Mouse (Mus musculus): ENCODE data around the gene Stat2.
"Not testable (repeated sequence)": the region's sequence is repeated elsewhere in the genome, so short reads cannot be mapped to it uniquely, and the experiment has no call there.

Gene Stat2

DNA sequence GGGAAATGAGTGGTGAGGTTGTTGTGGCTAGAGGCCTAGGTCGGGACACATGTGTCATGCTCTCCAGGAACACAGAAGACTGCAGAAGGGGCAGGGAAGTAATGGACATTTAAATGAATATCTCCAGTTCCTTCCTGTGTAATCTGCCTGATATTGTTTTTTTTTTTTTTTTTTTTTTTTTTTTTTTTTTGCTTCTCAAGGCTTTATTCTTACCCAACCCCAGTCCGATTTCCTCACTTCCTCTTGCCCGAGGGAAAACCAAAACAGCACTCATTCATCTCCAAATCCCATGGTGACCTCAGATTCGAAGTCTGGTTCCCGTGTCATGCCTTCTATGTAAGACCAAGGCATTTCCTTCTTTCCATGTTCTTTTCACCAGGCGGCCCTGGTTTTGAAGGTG lies 27.9 kb downstream of the Stat2 start:
- DNase-seq (ENCODE audit: low spot score in 2 of 2) = no peak

DNA sequence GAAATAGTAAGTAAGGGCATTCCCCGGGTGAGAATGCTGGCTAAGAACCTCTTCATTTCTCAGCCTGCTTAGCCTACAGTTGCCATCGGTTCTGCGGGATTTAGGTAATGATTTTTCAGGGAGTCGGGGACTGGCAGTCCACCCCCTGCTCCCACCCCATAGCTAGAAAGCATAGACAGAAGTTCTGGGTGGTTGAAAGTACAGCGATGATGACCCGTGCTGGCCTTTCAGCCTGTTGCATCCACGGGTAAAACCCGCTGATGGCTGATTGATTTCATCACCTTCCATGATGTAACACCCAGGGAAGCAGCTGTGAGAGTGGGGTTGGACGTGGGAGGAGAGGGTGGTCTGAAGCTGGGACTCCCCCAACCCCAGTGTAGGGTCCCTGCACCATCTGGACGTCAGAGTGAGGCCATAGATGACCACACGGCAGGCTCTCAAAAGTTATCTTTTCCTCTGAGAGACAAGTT lies 28.4 kb downstream of the Stat2 start, which contains the start of gene Il23a:
Gene Il23a, minus strand, starts transcription at position 51 of the 470 bp plus-strand sequence.
- no peak for DNase-seq (ENCODE audit: low spot score in 2 of 2)

DNA sequence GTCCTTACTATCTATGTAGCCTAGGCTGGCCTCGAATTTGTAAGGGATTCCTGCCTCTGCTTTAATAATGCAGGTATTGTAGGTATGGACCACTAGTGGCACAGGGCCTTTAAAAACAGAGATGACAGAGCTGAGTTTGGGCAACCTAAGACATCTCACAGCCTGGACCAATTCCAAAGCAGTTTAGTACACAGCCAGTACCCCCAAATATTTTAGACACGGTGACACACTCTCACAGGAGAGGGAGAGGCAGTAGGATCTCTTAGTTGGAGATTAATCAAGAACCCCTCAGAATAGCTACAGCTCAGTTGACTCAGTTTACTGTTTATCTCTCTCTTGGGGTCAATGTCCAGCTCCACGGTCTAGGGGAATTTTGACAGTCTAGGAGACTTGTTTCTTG lies 32.0 kb downstream of the Stat2 start:
- no peak for DNase-seq (ENCODE audit: low spot score in 2 of 2)

DNA sequence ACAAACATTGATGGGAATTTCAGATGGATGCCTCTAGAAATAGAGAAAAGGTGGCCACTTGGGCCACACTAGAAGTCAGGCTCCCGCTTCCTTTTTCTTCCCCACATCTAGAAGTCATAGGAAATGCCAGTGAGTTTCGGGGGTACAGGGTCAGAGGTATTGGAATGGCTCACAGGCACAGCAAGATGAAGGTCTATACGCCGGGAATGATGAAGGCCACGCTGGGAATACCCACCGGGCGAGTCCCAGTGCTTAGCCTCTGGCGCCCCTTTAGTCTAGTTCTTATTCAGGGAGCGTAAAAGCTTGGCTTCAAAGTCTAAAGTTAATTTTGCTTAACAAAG lies 32.4 kb downstream of the Stat2 start:
- no peak for DNase-seq (ENCODE audit: low spot score in 2 of 2)

DNA sequence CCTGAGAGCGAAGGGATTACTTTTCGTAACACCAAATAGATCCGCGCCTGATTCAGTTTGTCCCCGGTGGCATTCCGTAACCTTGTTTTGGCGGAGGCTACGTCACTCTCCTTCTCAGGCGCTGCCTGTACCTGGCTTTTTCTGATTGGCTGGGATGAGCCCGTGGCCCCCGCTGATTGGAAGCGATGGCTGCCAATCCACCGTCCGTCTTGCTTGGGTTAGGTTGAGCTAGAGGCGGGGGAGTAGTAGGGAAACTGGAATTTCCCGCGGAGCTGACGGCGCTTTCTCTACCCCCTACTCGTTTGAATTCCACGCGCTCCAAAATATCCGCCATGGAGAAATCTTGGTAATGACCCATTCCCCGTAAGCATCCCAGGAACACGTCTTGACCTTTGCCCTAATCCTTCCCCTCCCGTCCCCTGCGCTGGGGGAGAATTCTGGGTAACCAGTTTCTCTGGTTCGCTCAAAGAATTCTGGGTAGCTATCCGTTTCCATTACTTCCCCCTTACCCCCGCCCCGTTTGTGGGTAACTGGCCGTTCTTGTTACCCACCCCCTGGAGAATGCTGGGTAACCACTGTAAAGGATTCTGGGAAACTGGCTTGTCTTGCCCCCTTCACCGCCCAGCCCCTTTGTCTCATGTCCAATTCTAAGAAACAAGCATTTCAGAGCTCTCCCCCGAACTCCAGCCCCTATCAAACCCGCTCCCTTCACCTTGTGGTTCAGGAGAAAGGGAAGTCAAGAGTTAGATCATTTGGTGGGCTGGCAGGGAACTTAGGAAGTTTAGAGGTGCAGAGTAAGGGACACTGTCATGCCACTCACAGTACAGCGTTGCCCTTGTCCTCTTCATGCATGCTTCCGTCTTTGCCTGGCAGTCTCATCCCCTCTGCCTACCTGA lies 33.0 kb downstream of the Stat2 start, which contains the start of gene Pan2:
Gene Pan2, plus strand, starts transcription at position 210 of the 896 bp plus-strand sequence.
- peak; percentile 99 for DNase-seq (ENCODE audit: low spot score in 2 of 2)

DNA sequence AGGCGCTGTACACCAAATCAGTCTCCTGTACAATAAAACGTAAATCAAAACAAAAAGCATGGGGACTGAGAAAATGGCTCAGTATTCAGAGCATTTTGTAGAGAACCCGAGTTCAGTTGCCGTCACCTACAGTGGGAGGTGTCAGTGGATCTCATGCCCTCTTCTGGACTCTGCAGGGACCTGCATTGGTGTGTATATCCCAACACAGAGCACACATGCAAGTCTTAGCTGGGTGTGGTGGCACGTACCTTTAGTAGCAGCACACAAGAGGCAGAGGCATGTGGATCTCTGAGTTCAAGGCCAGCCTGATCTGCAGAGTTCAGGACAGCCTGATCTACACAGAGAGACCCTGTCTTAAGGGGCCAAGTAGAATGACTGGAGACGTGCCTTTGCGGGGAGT lies 39.3 kb downstream of the Stat2 start:
- no peak for DNase-seq (ENCODE audit: low spot score in 2 of 2)

DNA sequence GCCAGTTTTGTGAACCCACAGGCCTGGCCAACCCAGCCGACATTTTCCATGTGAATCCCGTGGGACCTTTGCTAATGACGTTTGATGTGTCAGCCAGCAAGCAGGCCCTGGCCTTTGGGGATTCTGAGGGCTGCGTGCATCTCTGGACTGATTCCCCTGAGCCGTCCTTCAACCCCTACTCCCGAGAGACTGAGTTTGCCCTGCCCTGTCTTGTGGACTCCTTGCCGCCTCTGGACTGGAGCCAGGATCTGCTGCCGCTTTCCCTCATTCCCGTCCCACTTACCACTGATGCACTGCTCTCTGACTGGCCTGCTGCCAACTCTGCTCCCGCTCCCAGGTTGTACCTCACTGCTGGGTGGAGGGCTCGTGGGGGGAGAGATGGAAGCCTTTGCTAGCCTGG lies 39.8 kb downstream of the Stat2 start:
- no peak for DNase-seq (ENCODE audit: low spot score in 2 of 2)

DNA sequence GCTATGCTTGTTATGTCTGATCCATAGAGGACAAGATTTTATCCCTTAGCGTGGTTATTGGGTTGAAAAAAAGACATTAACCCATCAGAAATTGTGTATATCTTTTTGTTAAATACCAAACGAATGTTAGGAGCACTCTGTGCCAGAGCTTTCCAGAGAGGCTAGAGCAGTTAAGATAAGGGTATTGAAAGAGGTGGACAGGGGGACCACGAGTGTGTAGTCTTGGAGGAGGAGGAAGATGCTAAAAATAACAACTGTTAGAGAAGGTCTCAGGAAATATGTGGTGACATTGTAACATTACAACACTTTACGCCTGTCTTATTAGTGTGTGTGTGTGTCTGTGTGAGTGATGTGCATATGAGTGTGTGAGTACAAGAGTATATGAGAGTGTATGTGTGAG lies 40.5 kb downstream of the Stat2 start:
- no peak for DNase-seq (ENCODE audit: low spot score in 2 of 2)

DNA sequence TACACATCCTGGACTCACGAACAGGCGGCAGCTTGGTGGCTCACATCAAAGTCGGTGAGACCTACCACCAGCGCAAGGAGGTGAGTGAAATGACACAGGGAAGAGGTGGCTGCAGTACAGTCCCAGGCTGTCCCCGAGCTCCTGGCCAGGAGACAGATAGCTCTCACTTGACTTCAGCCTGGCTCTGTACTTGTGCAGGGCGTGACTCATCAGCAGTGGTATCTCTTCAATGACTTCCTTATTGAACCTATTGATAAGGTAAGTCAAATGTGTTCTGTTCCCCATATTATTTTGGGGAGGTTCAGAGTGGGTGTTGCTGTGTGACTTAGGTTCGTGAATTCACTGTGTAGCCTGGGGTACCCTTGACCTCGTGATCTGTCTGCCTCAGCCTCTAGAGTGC lies 45.2 kb downstream of the Stat2 start:
- no peak for DNase-seq (ENCODE audit: low spot score in 2 of 2)

DNA sequence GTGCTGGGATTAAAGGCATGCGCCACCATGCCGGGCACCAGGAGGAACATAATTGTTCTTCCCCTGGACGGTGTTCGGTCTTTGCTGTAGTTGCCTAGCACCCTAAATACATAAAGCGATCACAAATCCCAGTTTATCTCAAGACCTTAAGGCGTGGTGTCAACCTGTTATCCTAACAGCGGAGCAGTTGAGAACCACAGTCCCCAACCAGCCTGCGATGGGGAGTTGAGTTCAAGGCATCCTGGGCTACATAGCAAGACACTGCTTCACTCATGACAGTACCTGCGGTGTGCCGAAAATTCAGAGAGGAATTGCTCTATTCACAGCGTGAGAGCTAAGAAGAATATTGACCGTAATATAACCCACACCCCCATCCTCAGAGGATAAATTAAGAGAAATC lies 51.3 kb downstream of the Stat2 start:
- DNase-seq (ENCODE audit: low spot score in 2 of 2) = no peak

DNA sequence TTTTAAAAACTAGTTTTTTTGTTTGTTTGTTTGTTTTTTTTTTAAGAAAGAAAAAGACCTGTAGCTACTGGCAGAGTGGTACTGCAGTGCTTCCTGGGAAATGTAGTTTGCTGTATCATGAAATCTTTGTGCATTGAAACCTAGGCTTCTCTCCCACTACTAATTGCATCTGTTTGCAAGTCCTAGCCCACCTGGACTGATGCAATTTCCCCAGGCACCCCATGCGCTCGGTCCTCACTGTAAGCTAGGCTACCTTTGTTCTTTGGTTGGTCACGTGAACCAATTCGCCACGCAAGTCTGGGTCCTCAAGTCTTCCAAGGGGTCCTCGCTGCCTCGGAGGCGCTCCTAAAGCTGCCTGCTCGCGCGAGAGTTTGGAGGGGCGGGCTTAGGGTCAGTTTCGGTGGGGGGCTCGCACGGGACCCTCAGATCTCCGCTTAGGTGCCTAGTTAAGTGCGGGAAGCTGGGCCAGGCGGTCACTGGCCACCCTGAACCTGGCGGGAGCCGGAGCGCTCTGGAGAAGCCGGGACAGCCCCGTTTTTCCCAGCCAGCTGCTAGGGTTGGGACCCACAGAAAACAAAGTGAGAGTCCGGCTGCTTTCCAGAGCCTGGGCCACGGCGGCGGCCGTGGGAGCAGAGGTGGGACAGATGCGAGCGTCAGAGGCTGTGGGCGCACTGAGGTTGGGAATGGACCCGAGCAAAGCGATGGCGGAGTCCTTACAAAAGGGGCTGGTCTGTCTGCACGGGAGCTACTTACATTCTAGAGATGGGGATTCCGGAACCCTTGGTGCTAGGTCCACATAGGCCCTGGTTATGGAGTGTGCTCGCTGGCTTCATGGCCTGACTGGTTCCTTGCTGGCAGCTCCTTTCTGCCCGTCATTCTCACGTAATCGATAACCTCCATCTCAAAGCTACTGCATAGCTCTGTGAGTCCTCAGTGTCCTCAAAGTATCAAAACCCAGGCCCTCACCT lies 52.1 kb downstream of the Stat2 start, which contains the start of gene Cnpy2:
Gene Cnpy2, plus strand, starts transcription at position 319 of the 968 bp plus-strand sequence.
- peak; percentile 73 to 79 for DNase-seq (ENCODE audit: low spot score in 2 of 2)

DNA sequence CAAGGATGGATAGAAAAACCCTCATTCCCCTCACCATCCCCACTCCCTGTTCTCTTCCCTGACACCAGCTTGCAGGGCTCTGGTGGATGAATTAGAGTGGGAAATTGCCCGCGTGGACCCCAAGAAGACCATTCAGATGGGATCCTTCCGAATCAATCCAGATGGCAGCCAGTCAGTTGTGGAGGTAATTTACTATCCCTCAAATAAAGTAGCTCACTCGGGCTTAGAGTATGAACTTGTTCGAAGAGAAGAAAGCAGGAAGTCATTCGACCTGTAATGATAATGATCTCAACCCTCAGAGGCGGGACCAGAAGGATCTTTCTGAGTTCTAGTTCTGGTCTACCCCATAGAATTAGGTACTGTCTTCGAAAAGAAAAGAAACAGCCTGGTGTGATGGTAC lies 53.2 kb downstream of the Stat2 start:
- no peak for DNase-seq (ENCODE audit: low spot score in 2 of 2)

DNA sequence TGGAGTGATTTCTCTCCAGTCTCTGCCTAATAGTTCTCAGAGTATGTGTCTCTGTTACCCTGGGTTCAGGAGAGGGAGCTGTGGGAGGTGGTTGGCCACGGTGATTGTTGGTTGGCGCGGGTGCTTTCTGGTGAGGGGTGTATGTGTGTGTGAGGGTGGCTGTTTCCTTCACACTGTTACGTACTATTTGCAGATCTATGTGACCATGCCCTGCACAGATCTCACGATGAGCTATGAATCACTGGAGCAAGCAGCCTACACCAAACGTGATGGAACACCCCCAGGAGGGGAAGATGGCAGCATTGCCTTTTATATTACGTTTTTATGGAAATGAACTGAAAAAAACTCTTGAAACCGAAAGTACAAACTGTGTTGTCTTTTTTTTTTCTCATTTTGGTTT lies 56.5 kb downstream of the Stat2 start:
- no peak for DNase-seq (ENCODE audit: low spot score in 2 of 2)

DNA sequence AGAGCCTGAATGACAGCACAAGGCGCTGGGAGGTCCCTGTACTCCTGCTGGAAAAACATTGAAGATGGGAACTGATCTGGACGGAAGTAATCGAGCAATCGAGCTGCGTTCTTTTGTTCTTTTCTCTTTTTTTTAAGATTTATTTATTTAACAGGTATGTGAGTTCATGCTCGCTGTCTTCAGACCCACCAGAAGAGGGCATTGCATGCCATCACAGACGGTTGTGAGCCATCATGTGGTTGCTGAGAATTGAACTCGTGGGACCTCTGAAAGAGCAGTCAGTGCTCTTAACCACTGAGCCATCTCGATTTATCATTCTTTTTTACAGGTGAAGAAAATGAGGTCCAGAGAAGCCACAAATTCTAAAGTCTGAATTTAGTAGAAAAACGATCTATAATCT lies 57.3 kb downstream of the Stat2 start:
- no peak for DNase-seq (ENCODE audit: low spot score in 2 of 2)

DNA sequence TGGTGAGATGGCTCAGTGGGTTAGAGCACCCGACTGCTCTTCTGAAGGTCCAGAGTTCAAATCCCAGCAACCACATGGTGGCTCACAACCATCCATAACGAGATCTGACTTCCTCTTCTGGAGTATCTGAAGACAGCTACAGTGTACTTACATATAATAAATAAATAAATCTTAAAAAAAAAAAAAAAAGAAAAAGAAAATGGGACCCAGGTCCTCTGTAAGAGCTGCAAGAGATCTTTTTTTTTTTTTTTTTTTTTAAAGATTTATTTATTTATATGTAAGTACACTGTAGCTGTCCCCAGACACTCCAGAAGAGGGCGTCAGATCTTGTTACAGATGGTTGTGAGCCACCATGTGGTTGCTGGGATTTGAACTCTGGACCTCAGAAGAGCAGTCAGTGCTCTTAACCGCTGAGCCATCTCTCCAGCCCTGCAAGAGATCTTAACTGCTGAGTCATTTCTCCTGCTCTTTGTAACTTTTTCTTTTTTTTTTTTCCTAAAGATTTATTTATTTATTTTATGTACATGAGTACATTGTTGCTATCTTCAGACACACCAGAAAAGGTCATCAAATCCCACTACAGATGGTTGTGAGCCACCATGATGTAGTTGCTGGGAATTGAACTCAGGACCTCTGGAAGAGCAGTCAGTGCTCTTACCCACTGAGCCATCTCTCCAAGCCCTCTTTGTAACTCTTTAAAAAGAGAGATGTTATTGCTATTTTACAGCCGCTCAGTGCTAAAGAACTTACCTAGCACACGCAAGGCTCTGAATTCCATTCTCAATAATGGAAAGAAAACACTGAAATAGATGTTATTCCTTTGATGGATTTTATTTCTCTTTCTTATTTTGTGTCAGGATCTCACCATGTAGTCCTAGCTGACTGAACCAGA lies 62.2 kb downstream of the Stat2 start:
- DNase-seq (ENCODE audit: low spot score in 2 of 2) = not testable (repeated sequence)

DNA sequence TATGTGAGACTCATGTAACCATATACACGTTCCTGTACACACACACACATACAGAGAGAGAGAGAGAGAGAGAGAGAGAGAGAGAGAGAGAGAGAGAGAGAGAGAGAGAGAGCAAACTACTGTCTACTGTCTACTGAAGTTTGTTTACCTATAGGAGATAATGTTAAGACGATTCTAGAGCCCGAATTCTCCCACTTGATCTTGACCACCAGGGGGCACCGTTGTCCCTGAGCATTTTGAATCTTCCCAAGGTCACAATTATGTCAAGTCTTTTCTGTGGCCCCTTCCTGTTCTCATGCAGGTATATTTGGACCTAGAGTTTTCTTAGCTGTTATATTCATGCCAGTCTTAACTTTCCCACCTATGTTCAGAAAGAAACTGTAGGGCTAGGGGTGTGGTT lies 65.2 kb downstream of the Stat2 start:
- peak; percentile 74 to 85 for DNase-seq (ENCODE audit: low spot score in 2 of 2)

DNA sequence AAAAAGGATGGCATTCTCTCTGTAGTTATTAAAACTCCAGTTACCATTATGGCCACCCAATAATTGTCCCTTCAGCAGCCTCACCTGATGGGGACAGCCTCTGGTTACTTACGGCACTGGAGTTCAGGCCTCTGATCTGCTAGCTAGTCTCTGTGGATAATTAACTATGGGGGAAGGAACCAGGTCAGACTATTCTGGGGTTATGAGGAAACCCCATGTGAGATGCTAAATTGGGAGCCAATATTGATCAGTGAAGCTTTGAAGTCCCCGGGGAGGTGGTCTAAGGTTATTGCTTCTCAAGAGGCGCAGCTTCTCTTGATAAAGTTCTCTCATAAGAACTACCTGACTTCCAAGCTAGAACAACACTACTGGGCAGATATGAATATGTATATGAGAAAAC lies 65.8 kb downstream of the Stat2 start:
- no peak for DNase-seq (ENCODE audit: low spot score in 2 of 2)

DNA sequence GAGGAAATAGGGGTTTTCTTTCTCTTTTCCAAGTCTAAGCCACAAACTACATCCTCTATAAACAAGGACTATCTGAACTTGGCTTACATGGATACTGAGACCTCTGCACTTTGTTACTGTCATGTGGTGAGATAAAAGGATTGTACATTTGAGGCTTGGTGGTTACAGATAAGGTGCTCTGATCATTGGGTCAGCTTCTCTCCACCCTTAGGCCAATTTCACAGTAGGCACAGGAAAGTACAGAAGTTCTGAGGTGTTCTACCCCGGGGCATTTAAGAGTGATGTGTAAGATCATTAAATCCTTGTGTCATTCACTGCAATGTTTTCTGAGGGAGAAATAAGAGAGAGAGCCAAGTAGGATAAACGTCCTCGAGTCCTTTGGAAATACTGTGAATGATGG lies 66.2 kb downstream of the Stat2 start:
- DNase-seq (ENCODE audit: low spot score in 2 of 2) = no peak

DNA sequence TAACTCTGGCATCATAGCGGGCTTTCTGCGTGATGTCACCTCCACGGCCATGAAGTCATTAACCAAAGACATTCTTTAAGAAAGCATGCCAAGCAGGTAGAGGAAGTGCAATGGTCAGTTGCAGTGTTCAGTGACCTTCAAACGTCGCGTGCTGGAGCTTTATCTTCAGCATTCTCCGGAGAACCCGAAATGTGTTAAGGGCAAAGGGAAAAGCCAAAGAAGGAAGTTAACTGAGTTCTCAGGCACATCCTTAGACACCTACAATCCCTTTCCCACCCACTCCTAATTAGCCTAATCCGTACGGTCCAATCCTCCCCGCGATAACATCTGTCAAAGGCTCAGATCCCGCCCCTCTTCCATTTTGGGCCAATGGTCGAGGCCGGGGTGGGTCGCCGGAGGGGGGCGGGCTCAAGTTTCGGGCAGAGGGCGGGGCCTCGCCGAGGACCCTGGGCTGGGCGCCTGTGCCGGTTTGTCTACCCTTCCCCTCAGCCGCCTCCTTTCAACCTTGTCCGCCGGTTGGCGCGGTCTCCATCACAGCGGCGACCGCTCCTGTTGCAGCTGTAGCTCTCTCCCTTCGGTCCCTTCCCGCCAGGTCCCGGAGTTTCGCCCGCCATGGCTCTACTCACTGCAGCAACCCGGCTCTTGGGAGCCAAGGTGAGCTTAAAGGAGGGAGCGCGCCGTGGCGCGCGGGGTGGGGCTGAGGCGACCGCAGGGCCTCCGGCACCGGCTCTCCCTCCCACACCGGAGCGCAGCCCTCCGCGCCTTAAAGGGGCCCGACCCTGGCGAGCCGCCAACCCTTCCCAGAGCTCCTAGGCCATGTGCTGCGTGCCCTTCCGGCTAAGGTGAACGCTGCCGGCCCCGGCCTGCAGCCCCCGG lies 67.2 kb downstream of the Stat2 start, which contains the start of gene Cs:
Gene Cs, plus strand, starts transcription at position 429 of the 876 bp plus-strand sequence.
- peak; percentile 96 to 97 for DNase-seq (ENCODE audit: low spot score in 2 of 2)

DNA sequence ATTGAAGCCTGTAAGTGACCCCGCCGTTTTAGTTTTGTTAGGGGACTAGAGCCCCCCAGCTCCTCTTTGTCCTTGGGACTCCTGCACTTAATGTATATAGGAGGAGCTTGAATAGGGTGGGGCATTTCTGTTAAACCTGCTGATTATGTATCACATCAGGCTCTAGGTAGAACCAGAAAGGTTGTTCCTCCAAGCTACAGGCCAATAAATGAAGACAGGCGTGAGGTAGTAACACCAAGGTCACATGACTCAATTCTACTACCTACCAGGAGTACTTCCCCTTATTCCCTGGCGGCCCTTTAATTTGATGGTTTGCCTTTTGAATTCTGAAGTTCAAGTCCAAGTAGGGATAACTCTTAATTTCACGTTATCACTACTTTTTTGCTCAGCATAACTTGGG lies 68.1 kb downstream of the Stat2 start:
- peak; percentile 40 to 46 for DNase-seq (ENCODE audit: low spot score in 2 of 2)

Measured in spleen, postnatal 36 days (tissue).